Mouse (Mus musculus) lung, postnatal 0 days (tissue): ENCODE measurements around the gene Trim30d.

Source experiments
- CTCF ChIP-seq: IDR thresholded peaks from 2 replicates; pipeline ENCODE4 v1.5.1; 2016; ENCODE audit warnings: antibody characterized with exemption, mild to moderate bottlenecking
- EP300 ChIP-seq: IDR thresholded peaks from 2 replicates; pipeline ENCODE4 v1.6.1; 2016; ENCODE audit warnings: antibody characterized with exemption, mild to moderate bottlenecking, control low read depth

- TF ChIP-seq CTCF (no peak), EP300 (no peak)
Observed at GRCm38 (mm10) chr7:104501589-104502371, 5.9 kb downstream of the Trim30d start.
